16 mouse cellular contexts compared by ENCODE assay signal in genomic region chr4:65610896-65611295, GRCm38 (mm10). TPM values are rescaled to one million over a fixed set of nuclear protein-coding genes. Genes with fewer than 3 reads are reported as not detected.
DNase-seq lines count a peak whose midpoint lies in the region; ATAC-seq lines count a peak whose summit lies in the region.
"Had no signal": no experiment of that assay in that cellular context is flagged by ENCODE, and none has a peak within 500 bp of the region (broad histone marks: within the 10 kb centered on the region; RNA-seq: fewer than 3 reads in every experiment).

No protein-coding gene starts in this region.

- peaks cover 34% of the 10 kb centered on the region for H3K36me3 ChIP-seq in forebrain, embryonic 13.5 days (ENCODE audit: poor library complexity, severe bottlenecking)
- peaks cover 32% of the 10 kb centered on the region for H3K36me3 ChIP-seq in forebrain, embryonic 12.5 days (replicated peaks)

- no peak overlapping the region for H3K4me2 ChIP-seq in forebrain, embryonic 13.5 days
- no peak overlapping the region for H3K4me2 ChIP-seq in forebrain, embryonic 12.5 days
- H3K4me2 ChIP-seq: heart, embryonic 13.5 days; liver, embryonic 12.5 days had no signal

- peaks cover 3% of the 10 kb centered on the region; the same call in 1 of the 2 replicates for H3K9me3 ChIP-seq in forebrain, embryonic 13.5 days (replicated peaks)
- H3K9me3 ChIP-seq in forebrain, embryonic 12.5 days: 0 out of 2 replicates have a peak, but pooled peaks cover 4% of the 10 kb centered on the region
- H3K9me3 ChIP-seq: embryonic facial prominence, embryonic 10.5 days; heart, embryonic 13.5 days; liver, embryonic 12.5 days had no signal

- WGBS in forebrain, embryonic 13.5 days: 66% methylated on average over 6 of the region's 6 CpGs
- WGBS in forebrain, embryonic 12.5 days: 77% methylated on average over 6 of the region's 6 CpGs

- H3K27ac ChIP-seq in forebrain, embryonic 13.5 days: no peak overlapping the region
- H3K27ac ChIP-seq in forebrain, embryonic 12.5 days: no peak overlapping the region
- H3K27ac ChIP-seq: embryonic facial prominence, embryonic 10.5 days; heart, embryonic 13.5 days; left cerebral cortex, adult 2 months; liver, embryonic 12.5 days had no signal

- intact Hi-C loops in left cerebral cortex, postnatal 14 days (cut with DNase I): no loop called here

- H3K4me3 ChIP-seq in forebrain, embryonic 13.5 days: no peak overlapping the region
- H3K4me3 ChIP-seq in forebrain, embryonic 12.5 days (replicated peaks): no peak overlapping the region
- H3K4me3 ChIP-seq: embryonic facial prominence, embryonic 10.5 days; heart, embryonic 13.5 days; left cerebral cortex, adult 2 months; liver, embryonic 12.5 days had no signal

- peaks cover 30% of the 10 kb centered on the region for H3K4me1 ChIP-seq in forebrain, embryonic 13.5 days
- peaks cover 24% of the 10 kb centered on the region for H3K4me1 ChIP-seq in forebrain, embryonic 12.5 days

- peak; percentile 55; the same call in 1 of the 2 replicates for ATAC-seq in forebrain, embryonic 13.5 days
- no peak for ATAC-seq in forebrain, embryonic 12.5 days (ENCODE audit: low FRiP score)
- ATAC-seq: liver, embryonic 12.5 days; Patski had no signal

- no peak overlapping the region for H3K9ac ChIP-seq in forebrain, embryonic 13.5 days
- H3K9ac ChIP-seq in forebrain, embryonic 12.5 days: no peak overlapping the region
- H3K9ac ChIP-seq: heart, embryonic 13.5 days; liver, embryonic 12.5 days had no signal

- no peaks in the 10 kb centered on the region for H3K27me3 ChIP-seq in forebrain, embryonic 13.5 days
- H3K27me3 ChIP-seq in forebrain, embryonic 12.5 days: no peaks in the 10 kb centered on the region
- H3K27me3 ChIP-seq: heart, embryonic 13.5 days; liver, embryonic 12.5 days; Patski had no signal

- DNase-seq in right cerebral cortex, adult 18-20 months: peak; percentile 11
- no peak for DNase-seq in right cerebral cortex, adult 2 months (ENCODE audit: low spot score in 2 of 2)
- peak; percentile 66 to 72 for DNase-seq in layer of hippocampus, adult 8-10 months (ENCODE audit: low spot score in 2 of 2)
- DNase-seq in gastrocnemius, postnatal 10 days: no peak
- no peak for DNase-seq in embryo, embryonic 10.5 days (ENCODE audit: low spot score)
- no peak for DNase-seq in left cerebral cortex, postnatal 14 days (ENCODE audit: low spot score in 2 of 2)
- DNase-seq: gastrocnemius, postnatal 36 days; kidney, postnatal 10 days; thymus, postnatal 25 days had no signal

RNA-seq across cellular contexts. Expression of gene Trim32, which starts 6.1 kb away (rescaled TPM):
- polyA plus RNA-seq in forebrain, embryonic 13.5 days (2015; fragmentation: Nextera tagmentation; extraction: Ambion mirVana): 86.4 and 98.5 TPM in 2 replicates
- 74.1 and 86.1 TPM in 2 replicates for polyA plus RNA-seq in forebrain, embryonic 12.5 days (2016; fragmentation: Nextera tagmentation; extraction: Ambion mirVana)
- total RNA-seq in layer of hippocampus, adult 8-10 months (2022): 100 to 1,000 TPM; 201 to 225 (median 206) TPM
- total RNA-seq in gastrocnemius, postnatal 10 days (2021): 10 to 100 TPM; 12.5 to 13.3 TPM
- 100 to 1,000 TPM; 227 to 238 TPM for total RNA-seq in left cerebral cortex, postnatal 14 days (2021)

Comparison
In these comparisons a context has a peak if more than half of its experiments do, and no peak if none do; other contexts are left out.
1. DNase-seq: peak in right cerebral cortex, adult 18-20 months (single experiment) and layer of hippocampus, adult 8-10 months (2 of 2); none in right cerebral cortex, adult 2 months (0 of 2), gastrocnemius, postnatal 10 days (single experiment), embryo, embryonic 10.5 days (single experiment) and left cerebral cortex, postnatal 14 days (0 of 2).
2. RNA of gene Trim32, which starts 6.1 kb away (total RNA-seq): 227 to 238 TPM in left cerebral cortex, postnatal 14 days and 201 to 225 TPM in layer of hippocampus, adult 8-10 months; 12.5 to 13.3 TPM in gastrocnemius, postnatal 10 days; every median in the first group is over 10 times any median in the second.